ENCODE assay signal across 9 mouse cellular contexts in the genomic region with DNA sequence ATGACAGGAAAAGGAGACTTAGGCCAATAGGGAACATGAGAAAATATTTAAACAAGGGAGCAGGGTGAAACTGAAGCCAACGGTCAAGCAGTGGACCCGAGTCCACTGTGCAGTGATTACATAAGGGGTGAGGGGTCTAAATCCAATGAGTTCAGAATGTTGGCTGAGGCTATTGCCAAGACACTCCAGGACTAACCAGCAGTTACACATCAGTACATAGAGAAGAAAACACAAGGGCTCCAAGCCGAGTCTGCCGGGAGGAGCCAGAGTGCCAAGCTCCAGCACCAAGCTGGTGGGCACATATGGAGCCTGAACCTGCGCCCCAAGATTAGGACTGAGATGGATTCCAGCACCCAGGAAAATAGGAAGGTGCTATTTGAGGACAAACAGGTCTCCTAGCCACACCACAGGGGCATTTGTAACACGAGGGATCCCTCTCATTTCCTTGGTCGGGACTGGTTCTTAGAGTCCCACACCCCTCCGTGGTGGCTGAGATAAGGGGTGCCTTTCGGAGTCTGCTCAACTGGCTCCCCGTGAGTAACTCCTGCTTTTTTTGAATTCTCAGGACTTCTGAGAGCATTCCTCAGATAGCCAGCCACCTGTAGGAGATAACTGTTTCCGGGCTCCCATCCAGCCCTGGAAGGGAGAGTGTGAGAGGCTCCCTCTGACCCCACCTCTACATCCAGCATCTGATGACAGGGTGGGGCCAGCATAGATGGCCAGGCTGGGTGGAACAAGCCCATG. TPM values are rescaled to one million over a fixed set of nuclear protein-coding genes. Genes with fewer than 3 reads are reported as not detected.
DNase-seq lines count a peak whose midpoint lies in the region; ATAC-seq and TF ChIP-seq lines count a peak whose summit lies in the region.
"Had no signal": no experiment of that assay in that cellular context is flagged by ENCODE, and none has a peak within 500 bp of the region (broad histone marks: within the 10 kb centered on the region; RNA-seq: fewer than 3 reads in every experiment).

No protein-coding gene starts in this region.

- H3K27ac ChIP-seq in heart, adult 2 months = 0 out of 2 replicates have a peak overlapping the region, but pooled peaks have one; percentile 0
- H3K27ac ChIP-seq in heart, embryonic 16.5 days (ENCODE audit: low read length) = peak overlapping the region; percentile 67
- peak overlapping the region; percentile 95 for H3K27ac ChIP-seq in liver, adult 2 months (replicated peaks; ENCODE audit: insufficient read depth, low read depth, low read length)
- no peak overlapping the region for H3K27ac ChIP-seq in midbrain, embryonic 14.5 days (replicated peaks; ENCODE audit: low read depth, low read length)

- H3K4me1 ChIP-seq in heart, adult 2 months (ENCODE audit: control insufficient read depth, insufficient read depth, low read length) = peaks cover 20% of the 10 kb centered on the region
- H3K4me1 ChIP-seq in heart, embryonic 16.5 days (ENCODE audit: control insufficient read depth, insufficient read depth, low read length) = peaks cover 24% of the 10 kb centered on the region
- H3K4me1 ChIP-seq in liver, adult 2 months (ENCODE audit: control insufficient read depth, insufficient read depth, low read length) = peaks cover 32% of the 10 kb centered on the region
- H3K4me1 ChIP-seq in midbrain, embryonic 14.5 days (ENCODE audit: control insufficient read depth, insufficient read depth, low read length) = no peaks in the 10 kb centered on the region

- peak; percentile 73 for ATAC-seq in heart, embryonic 16.5 days (replicated peaks; ENCODE audit: extremely low read depth, insufficient read depth, low FRiP score)
- ATAC-seq in megakaryocyte-erythroid progenitor cell, adult 5-6 weeks (replicated peaks; ENCODE audit: low FRiP score, low TSS enrichment, poor library complexity, severe bottlenecking) = peak; percentile 55
- no peak for ATAC-seq in midbrain, embryonic 14.5 days (ENCODE audit: low FRiP score, low TSS enrichment)

- H3K9me3 ChIP-seq in heart, embryonic 16.5 days (replicated peaks; ENCODE audit: control insufficient read depth, low read length) = no peaks in the 10 kb centered on the region
- no peaks in the 10 kb centered on the region for H3K9me3 ChIP-seq in midbrain, embryonic 14.5 days (ENCODE audit: control insufficient read depth, low read length)

- H3K4me2 ChIP-seq in heart, embryonic 16.5 days (ENCODE audit: low read depth, low read length) = peak overlapping the region; percentile 43
- H3K4me2 ChIP-seq in midbrain, embryonic 14.5 days (ENCODE audit: low read length) = no peak overlapping the region

- H3K9ac ChIP-seq in heart, adult 2 months (ENCODE audit: low read depth, low read length) = no peak overlapping the region
- peak overlapping the region; percentile 4; the same call in 1 of the 2 replicates for H3K9ac ChIP-seq in heart, embryonic 16.5 days (ENCODE audit: low read length)
- H3K9ac ChIP-seq in liver, adult 2 months (ENCODE audit: low read depth, low read length) = peak overlapping the region; percentile 83
- H3K9ac ChIP-seq in midbrain, embryonic 14.5 days (replicated peaks; ENCODE audit: low read length) = no peak overlapping the region

- H3K4me3 ChIP-seq in heart, adult 2 months = no peak overlapping the region
- no peak overlapping the region for H3K4me3 ChIP-seq in heart, embryonic 16.5 days (ENCODE audit: low read length)
- H3K4me3 ChIP-seq in liver, adult 2 months (ENCODE audit: insufficient read depth, low read depth, low read length) = 0 out of 2 replicates have a peak overlapping the region, but pooled peaks have one; percentile 20
- no peak overlapping the region for H3K4me3 ChIP-seq in midbrain, embryonic 14.5 days (replicated peaks; ENCODE audit: low read depth, low read length)

- 31% methylated on average over 11 of the region's 11 CpGs for WGBS in heart, adult 2 months
- WGBS in heart, embryonic 16.5 days = 23% methylated on average over 11 of the region's 11 CpGs
- 16% methylated on average over 11 of the region's 11 CpGs for WGBS in liver, adult 2 months
- 81% methylated on average over 11 of the region's 11 CpGs for WGBS in midbrain, embryonic 14.5 days

- TF ChIP-seq POLR2A in heart, adult 2 months (IDR thresholded peaks at IDR 0.05; ENCODE audit: insufficient read depth, low read depth, low read length) = no peak
- no peak for TF ChIP-seq POLR2A in liver, adult 2 months (IDR thresholded peaks at IDR 0.05; ENCODE audit: extremely low read depth, insufficient read depth, low read length)

- peak in 1 of 2 experiments; percentile 31 for DNase-seq in heart, adult 2 months
- DNase-seq in heart, adult 8-10 months (ENCODE audit: low spot score) = no peak
- DNase-seq in liver, adult 2 months (ENCODE audit: extremely low read depth, low read depth, low spot score) = peak; percentile 99
- DNase-seq in midbrain, embryonic 14.5 days = no peak
- no peak for DNase-seq in layer of hippocampus, adult 18-20 months (ENCODE audit: low spot score in 2 of 2)
- no peak for DNase-seq in cerebellum, adult 8-10 months
- DNase-seq: right cerebral cortex, adult 18-20 months had no signal

- H3K36me3 ChIP-seq in heart, adult 2 months (ENCODE audit: control insufficient read depth, insufficient read depth, low read length) = no peaks in the 10 kb centered on the region
- no peaks in the 10 kb centered on the region for H3K36me3 ChIP-seq in heart, embryonic 16.5 days (ENCODE audit: control insufficient read depth, insufficient read depth)
- H3K36me3 ChIP-seq in liver, adult 2 months (ENCODE audit: control insufficient read depth, insufficient read depth, low read length) = no peaks in the 10 kb centered on the region
- H3K36me3 ChIP-seq in midbrain, embryonic 14.5 days (ENCODE audit: control insufficient read depth, insufficient read depth, low read length) = no peaks in the 10 kb centered on the region

- TF ChIP-seq EP300 in heart, adult 2 months (IDR thresholded peaks at IDR 0.05; ENCODE audit: insufficient read depth, low read depth, low read length) = no peak

- H3K79me2 ChIP-seq in heart, adult 2 months (replicated peaks; ENCODE audit: control insufficient read depth, insufficient read depth, low read length) = no peaks in the 10 kb centered on the region
- H3K79me2 ChIP-seq in liver, adult 2 months (ENCODE audit: control insufficient read depth, insufficient read depth, low read length) = no peaks in the 10 kb centered on the region

- intact Hi-C loops in heart, adult 2 months (cut with DNase I) = no loop called here

- TF ChIP-seq CTCF in heart, adult 2 months (IDR thresholded peaks at IDR 0.05) = no peak
- no peak for TF ChIP-seq CTCF in liver, adult 2 months (IDR thresholded peaks at IDR 0.05; ENCODE audit: low read depth, low read length)

- no peaks in the 10 kb centered on the region for H3K27me3 ChIP-seq in heart, adult 2 months (ENCODE audit: control insufficient read depth, insufficient read depth, low read length)
- H3K27me3 ChIP-seq in heart, embryonic 16.5 days (ENCODE audit: control insufficient read depth, insufficient read depth, low read length) = no peaks in the 10 kb centered on the region
- no peaks in the 10 kb centered on the region for H3K27me3 ChIP-seq in liver, adult 2 months (ENCODE audit: control insufficient read depth, insufficient read depth, low read length)
- H3K27me3 ChIP-seq in midbrain, embryonic 14.5 days (ENCODE audit: control insufficient read depth, insufficient read depth, low read length) = no peaks in the 10 kb centered on the region

RNA-seq across cellular contexts. Expression of a gene that starts 46.0 kb away (rescaled TPM):
- total RNA-seq in heart, adult 2 months (2021) = 10 to 100 TPM; 39.6 to 62.7 TPM
- polyA plus RNA-seq in heart, adult 2 months (2012; rRNA removed) = 15.4 and 21.0 TPM in 2 replicates
- total RNA-seq in heart, adult 8-10 months (2022) = 10 to 100 TPM; 19.0 to 34.0 (median 30.2) TPM
- 13.0 and 18.6 TPM in 2 replicates for polyA plus RNA-seq in heart, embryonic 16.5 days (2015; fragmentation: Nextera tagmentation; extraction: Ambion mirVana)
- total RNA-seq in liver, adult 2 months (2014; rRNA removed) = 2.7 and 6.6 TPM in 2 replicates
- polyA plus RNA-seq in liver, adult 2 months (2012; rRNA removed) = 8.0 and 10.5 TPM in 2 replicates
- 4.1 and 10.3 TPM in 2 replicates for total RNA-seq in megakaryocyte-erythroid progenitor cell, adult 5-6 weeks (2014; fragmentation: Nextera tagmentation)
- total RNA-seq in megakaryocyte-erythroid progenitor cell, adult 5-6 weeks (2017) = 9.6 and 14.4 TPM in 2 replicates
- polyA plus RNA-seq in midbrain, embryonic 14.5 days (2014; fragmentation: Nextera tagmentation; extraction: Ambion mirVana) = 15.3 and 19.3 TPM in 2 replicates
- 10 to 100 TPM; 17.0 to 20.1 TPM for total RNA-seq in layer of hippocampus, adult 18-20 months (2021)

Comparison
In these comparisons a context has a peak if more than half of its experiments do, and no peak if none do; other contexts are left out.
1. H3K9ac ChIP-seq: peak in heart, embryonic 16.5 days (single experiment) and liver, adult 2 months (single experiment); none in heart, adult 2 months (single experiment) and midbrain, embryonic 14.5 days (single experiment).